Mouse (Mus musculus) liver, adult 2 months (tissue): Measurements from ENCODE around the gene Arhgap30.

ENCODE experiments used
- CTCF ChIP-seq: fragments of 200-500 bp; IDR thresholded peaks from 2 replicates; pipeline ENCODE4 v1.5.1; 2011; ENCODE audit warnings: low read depth, low read length, control low read depth
- POLR2A ChIP-seq: fragments of 200-500 bp; IDR thresholded peaks from 2 replicates; pipeline ENCODE4 v1.6.1; 2011; ENCODE audit warnings: low read length, control low read depth; ENCODE audit not compliant: insufficient read depth; ENCODE audit errors: extremely low read depth

DNA sequence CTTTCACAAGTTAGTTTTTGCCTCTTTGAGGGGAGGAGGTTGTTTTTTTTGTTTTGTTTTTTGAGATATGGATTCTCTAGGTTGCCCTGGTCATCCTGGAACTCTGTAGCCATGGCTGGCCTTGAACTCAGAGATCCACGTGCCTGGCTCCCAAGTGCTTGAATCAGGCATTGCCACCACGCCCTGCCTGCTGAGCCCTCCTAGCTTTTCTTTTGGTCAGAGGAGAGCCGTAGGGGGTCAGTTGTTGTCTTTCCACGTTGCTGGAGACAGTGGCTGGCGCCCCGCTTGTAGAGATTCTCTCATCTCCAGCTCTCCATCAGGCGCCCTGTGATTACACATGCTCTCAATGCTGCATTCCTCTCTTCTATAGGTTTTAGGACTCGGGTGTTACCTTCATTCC, 24.9 kb downstream of the Arhgap30 start:
- TF ChIP-seq CTCF (no peak), POLR2A (no peak)
